Mouse (Mus musculus): ENCODE measurements at regions not wholly inside any gene's neighbourhood (a gene's known extent, or its start where the extent isn't known, plus 50 kb on each side); places are given as distances from the start of the nearest gene placed in this dataset.

DNA sequence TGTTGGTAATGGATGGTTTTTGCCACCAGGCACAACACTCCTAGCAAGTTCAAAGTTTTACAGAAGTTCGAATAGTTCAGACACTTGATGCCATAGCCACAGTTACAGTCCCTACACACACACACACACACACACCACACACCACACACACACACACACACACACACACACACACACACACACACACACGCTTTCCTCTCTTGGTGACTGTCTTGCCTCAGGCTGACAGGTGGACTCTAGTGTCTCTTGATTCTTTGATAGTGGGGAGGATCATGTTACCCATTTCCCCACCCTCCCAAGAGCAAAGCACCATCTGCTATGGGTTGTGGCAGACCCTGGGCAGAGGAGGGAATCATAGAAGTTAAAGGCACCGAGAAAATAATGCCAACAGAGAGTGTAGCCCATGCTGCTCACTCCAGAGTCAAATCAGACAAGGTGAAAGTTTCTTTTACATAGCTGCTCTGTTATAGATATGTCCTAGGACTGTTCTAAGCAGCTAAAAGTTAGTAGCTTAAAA, 75.9 kb downstream of the Klhl25 start:
- DNase-seq (ENCODE audit: low spot score): peak; percentile 17

DNA sequence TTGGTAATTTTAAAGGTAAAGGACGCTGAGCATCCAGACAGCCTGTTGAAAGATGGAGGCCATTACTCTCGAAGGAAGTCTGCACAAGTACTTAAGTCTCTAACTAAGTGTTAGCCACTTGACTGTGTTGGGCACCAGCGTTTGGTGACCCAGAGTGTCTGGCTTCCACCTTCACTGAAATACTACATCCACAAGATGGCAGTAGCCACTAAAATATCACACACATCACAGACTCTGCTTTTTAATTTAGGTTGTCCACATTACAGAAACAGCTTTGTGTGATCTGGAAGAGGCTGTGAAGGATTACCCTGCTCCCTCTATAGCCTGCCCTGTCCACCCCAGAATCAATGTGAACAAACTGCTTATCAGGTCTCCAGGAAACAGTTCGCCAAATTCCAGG, 79.4 kb downstream of the Klhl25 start:
- peak; percentile 38 for DNase-seq (ENCODE audit: low spot score)

- peak; percentile 3 for DNase-seq (ENCODE audit: low spot score)
Measured at GRCm38 (mm10) chr7:75943844-75944243, 95.7 kb downstream of the Klhl25 start.

GRCm38 (mm10) chr7:75955671-75956070, 107.6 kb downstream of the Klhl25 start:
- DNase-seq (ENCODE audit: low spot score): no peak

DNA sequence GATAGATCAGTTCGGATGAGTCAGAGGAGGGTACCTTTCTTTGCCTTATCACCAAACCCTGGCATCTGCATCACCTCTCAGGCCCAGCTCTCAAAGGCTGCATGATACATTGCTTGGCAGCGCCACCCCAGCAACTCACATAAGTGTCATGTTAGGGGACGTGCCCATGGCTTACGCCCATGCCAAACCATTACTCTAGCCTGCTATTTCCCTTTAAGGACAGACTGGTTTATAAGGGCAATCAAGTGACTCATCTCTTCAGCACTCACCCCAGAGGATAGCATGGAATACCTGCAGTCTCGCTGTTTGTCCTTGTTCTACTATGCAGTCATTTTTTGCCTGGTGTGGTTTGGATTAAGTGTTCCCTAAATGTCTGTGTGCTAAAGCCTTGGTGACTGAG, 109.3 kb downstream of the Klhl25 start:
- DNase-seq (ENCODE audit: low spot score): no peak

GRCm38 (mm10) chr7:75959903-75960620, 112.0 kb downstream of the Klhl25 start:
- DNase-seq (ENCODE audit: low spot score): peak; percentile 34

DNA sequence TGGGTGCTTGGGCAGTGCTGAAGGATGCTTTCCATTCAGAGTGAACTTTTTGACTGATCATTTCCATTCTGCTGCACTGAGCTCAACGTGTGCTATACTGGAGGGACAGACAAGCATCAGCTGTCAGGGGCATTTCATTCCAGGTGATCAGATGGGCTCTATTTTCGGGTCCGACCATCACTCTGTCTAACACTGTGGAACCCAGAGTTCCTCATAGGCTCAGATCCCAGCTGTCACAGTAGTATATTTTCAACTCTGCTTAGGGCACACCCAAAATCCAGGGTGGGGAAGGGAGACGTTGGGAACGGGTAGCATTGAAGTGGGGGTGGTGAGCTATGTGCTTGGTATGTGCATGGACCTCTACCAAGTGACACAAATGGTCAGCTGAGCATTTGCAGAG, 120.1 kb downstream of the Klhl25 start:
- peak; percentile 0 for DNase-seq (ENCODE audit: low spot score)

DNA sequence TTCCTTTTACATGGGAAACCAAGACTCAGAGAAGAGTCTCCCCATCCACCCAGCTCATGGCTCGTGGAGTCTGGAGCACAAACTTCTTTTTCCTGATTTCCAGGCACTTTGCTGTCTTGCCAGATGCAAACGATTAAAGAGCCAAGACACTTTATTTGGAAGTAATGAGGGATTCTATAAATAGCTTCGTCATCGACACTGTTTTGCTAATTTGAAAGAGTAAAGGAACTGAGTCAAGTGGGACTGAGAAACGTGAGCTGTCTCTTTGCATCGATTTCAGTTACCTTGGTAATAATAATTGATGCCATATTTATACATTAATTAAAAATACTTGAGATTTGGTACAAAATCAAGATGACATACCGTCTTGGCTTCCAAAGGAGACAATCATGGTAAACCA, 122.8 kb downstream of the Klhl25 start:
- DNase-seq (ENCODE audit: low spot score): peak; percentile 10

- DNase-seq (ENCODE audit: low spot score): peak; percentile 5
Measured at GRCm38 (mm10) chr7:75971706-75972105, 123.6 kb downstream of the Klhl25 start.

- DNase-seq (ENCODE audit: low spot score): no peak
Measured at GRCm38 (mm10) chr7:75981560-75981959, 133.4 kb downstream of the Klhl25 start.

DNA sequence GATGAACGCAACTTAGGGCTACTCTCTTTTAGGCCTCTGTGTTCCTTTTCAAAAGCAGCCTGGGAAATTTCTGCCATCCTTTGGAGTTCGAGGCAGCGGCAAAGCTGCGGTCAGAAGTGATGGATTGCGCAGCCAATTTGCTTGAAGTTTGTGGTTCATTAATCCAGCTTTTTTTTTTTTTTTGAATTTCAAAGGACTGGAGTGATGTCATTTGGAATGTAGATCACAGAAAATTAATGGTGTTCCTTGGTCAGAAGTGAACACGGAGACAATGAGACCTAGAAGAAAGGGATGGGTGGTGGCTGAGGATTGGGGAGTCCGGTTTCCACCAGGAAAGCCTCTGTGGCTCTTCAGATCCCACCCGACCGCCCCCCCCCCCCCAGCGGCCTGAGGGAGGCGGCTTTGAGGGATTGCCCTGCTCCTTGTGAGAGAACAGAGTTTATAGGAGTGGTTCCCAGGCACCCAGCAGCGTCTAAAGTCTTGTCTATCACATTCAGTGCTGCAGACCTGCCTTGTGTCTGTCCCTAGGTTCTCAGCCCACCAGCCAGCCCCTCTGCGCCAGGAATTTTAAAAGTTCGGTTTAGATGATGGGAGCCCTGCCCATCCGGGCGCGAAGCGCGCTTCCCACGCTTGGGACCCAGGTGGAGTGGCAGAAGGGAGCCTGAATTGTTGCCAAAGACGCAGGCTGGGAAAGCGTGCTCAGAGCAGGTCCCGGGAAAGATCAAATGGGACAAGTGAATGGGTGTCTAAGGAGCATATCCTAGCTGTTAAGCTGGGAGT, 135.1 kb downstream of the Klhl25 start:
- no peak for DNase-seq (ENCODE audit: low spot score)

GRCm38 (mm10) chr7:75983809-75984171, 135.7 kb downstream of the Klhl25 start:
- no peak for DNase-seq (ENCODE audit: low spot score)

DNA sequence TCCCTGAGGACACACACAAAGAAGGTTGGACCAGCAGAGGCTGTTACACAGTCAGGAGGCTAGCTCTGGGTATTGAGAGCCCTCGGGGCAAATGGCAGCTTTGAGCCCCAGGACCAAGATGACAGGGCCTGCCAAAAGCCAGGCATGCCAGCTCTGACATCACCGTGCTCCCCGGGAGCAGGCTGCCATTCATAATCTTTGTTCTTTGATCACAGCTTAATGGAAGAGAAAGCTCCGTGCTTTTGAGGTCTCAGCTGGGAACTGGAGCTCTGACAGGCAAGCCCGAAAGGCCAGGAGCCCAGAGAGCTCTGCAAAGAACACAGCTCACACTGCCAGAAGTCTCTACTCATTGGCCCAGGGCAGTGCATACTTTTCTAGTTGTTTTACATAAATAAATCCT, 150.7 kb downstream of the Klhl25 start:
- no peak for DNase-seq (ENCODE audit: low spot score)

DNA sequence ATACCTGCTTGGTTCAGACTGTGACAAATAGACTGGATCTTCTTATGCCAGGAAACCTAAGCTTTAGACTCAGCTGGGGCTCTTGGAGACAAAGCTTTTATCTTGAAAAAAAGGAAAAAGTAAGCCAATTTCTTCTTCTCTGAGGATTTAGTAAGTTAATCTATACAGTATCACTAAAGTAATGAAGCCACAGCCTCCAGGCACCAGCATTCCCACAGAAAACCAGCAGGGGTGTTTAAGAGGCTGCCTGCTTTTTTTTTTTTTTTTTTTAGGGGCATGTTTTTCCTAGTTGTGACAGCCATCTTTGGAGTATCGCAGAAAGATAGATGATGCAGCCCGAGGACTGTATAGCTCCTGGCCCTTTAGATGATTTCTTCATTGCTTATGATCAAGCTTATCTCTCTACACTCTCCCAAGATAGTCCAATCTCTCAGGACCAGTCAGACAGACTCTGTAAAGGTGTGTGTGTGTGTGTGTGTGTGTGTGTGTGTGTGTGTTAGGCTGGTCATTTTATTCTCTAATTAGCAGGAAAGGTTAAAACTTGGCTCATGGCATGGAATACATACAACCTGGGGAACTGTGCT, 151.3 kb downstream of the Klhl25 start:
- no peak for DNase-seq (ENCODE audit: low spot score)

DNA sequence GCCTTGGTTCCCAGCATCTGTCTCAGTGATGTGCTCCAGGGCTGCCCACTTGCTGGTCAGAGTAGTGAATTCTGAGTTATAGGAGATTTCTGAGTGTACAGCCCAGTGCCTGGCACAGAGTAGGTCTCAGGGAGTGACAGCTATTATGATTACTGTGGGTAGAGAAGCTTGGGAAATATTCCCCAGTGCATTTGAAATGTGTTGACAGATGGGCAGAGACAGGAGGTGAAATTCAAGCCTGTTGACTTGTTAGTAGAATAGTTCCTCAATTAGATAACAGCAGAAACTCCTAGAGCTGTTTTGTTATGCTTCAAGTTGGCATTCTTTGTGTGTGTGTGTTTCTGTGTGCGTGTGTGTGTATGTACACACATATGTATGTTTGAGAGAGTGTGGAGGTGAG, 152.9 kb downstream of the Klhl25 start:
- no peak for DNase-seq (ENCODE audit: low spot score)

DNA sequence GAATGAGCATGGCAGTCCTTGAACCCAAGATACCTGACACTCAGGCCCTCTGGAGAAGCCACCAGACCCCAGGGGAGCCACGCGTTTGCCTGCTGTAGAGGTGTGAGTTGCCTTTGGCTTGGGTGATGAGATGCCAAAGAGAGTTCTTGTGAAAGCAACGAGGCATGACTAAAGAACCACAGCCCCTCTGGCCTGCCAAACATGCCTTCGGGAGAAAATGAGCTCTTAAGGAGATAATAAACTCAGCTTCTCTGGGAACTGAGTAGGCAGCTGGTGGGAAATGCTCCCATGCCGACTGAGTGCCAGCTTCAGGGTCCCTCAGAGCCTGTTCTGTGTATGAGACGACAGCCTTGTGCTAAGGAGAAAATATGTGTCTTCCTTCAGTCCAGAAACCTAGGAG, 160.1 kb downstream of the Klhl25 start:
- DNase-seq (ENCODE audit: low spot score): no peak

DNA sequence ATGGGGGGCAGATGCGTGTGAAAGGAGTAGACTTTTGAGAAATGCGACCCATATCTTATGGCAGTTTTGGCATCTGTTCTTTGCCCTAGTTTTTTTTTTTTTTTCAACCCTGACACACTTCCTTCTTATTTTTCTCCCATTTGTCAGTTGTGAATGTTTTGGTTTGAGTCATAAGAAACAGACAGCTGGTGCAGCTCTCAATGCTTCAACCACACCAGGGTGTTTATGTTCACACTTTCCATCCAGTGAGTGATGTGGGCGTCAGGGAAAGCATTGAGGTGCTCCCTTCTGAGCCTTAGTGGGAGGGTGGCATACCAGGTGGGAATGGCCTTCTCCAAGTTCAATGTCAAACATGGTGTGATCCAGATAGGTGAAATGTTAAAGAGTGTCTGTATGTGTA, 181.9 kb upstream of the Agbl1 start:
- DNase-seq (ENCODE audit: low spot score): no peak

- no peak for DNase-seq (ENCODE audit: low spot score)
Measured at GRCm38 (mm10) chr7:76049342-76049741, 180.3 kb upstream of the Agbl1 start.

- no peak for DNase-seq (ENCODE audit: low spot score)
Measured at GRCm38 (mm10) chr7:76053843-76054242, 175.8 kb upstream of the Agbl1 start.

DNA sequence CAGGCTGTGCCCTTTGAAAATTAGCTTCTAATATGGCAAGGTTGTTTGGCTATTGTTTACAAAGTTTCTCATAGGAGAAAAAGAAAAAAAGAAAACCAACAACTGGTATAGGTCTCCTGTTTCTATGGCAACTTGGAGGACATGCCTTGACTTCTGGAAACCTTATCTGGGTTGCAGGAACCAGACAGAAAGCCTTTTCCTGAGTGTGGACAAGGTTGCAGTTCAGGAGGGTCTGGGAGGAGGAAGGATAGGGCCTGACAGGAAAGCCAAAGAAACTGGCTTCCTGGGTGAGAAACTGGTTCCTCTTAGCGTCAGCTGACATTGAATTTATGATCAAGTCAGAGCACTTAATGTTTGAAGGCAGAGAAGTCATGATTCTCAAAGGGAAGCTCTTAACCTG, 130.5 kb upstream of the Agbl1 start:
- no peak for DNase-seq (ENCODE audit: low spot score)

GRCm38 (mm10) chr7:76121242-76121844, 108.3 kb upstream of the Agbl1 start:
- DNase-seq (ENCODE audit: low spot score): no peak

DNA sequence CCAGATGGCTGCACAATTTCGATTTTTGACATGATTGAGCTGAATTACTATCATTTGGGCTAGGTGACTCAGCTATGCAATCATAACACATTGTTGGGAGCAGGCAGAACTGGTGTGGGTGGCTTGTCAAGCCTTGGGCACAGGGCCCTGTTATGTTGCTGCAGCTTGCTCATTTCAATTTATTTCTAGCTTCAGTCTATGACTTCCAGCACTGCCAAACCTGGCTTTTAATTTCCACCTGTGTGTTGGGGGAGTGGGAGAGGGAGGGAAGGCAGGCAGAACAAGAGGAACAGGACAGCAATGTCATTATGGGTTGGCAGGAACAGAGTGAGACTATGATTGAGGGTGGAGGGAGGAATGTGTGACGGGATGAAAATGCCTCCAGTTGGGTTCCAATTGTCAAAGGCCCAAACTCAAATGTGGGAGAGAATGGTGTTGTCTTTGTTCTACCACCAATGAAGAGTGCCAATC, 102.0 kb upstream of the Agbl1 start:
- DNase-seq (ENCODE audit: low spot score): no peak

GRCm38 (mm10) chr7:76142455-76142854, 87.2 kb upstream of the Agbl1 start:
- no peak for DNase-seq (ENCODE audit: low spot score)
